Mouse (Mus musculus): ENCODE data around the gene Pknox2. TPM values are rescaled to one million over a fixed set of nuclear protein-coding genes. Genes with fewer than 3 reads are reported as not detected.

Pknox2 gene
- total RNA-seq, 1 experiment, result 1.8 TPM

GRCm38 (mm10) chr9:37001935-37002535 is 145.2 kb downstream of the Pknox2 start:
- DNase-seq (ENCODE audit: low read depth, low spot score), result no peak
- Histone ChIP-seq H3K4me1 (ENCODE audit: control insufficient read depth in 2 of 2, insufficient read depth in 2 of 2, low read length in 2 of 2, poor library complexity in 1 of 2) (peaks cover 0 to 9% of the 10 kb centered on the region in 2 experiments; a peak in 1 of 4 replicates), H3K27ac (ENCODE audit: insufficient read depth, low read depth, low read length, poor library complexity, severe bottlenecking) (no peak overlapping the region), H3K4me3 (ENCODE audit: insufficient read depth in 1 of 2, low read depth in 1 of 2, low read length in 2 of 2, poor library complexity in 1 of 2, severe bottlenecking in 1 of 2) (no peak overlapping the region), H3K9me3 (ENCODE audit: control insufficient read depth, insufficient read depth, low read depth, low read length) (no peaks in the 10 kb centered on the region), H3K36me3 (ENCODE audit: control insufficient read depth, insufficient read depth, low read length, poor library complexity, severe bottlenecking) (no peaks in the 10 kb centered on the region), H3K9ac (ENCODE audit: insufficient read depth, low read depth, low read length, poor library complexity, severe bottlenecking) (no peak overlapping the region)
- in situ Hi-C loops (cut with MboI; ENCODE audit: low sequenced_read_pairs in 2 of 2, unreplicated experiment in 2 of 2), result no loop called here
- TF ChIP-seq CHD2 (IDR thresholded peaks at IDR 0.05; ENCODE audit: low read depth, low read length) (no peak), HCFC1 (IDR thresholded peaks at IDR 0.05; ENCODE audit: borderline replicate concordance, insufficient read depth, low read length) (no peak), MAFK (IDR thresholded peaks at IDR 0.05; ENCODE audit: insufficient read depth, low read depth, low read length) (no peak), ZNF384 (IDR thresholded peaks at IDR 0.05; ENCODE audit: low read depth, low read length) (no peak), ZC3H11A (IDR thresholded peaks at IDR 0.05; ENCODE audit: borderline replicate concordance, low read depth, low read length) (no peak)

- TF ChIP-seq CHD2 (IDR thresholded peaks at IDR 0.05; ENCODE audit: low read depth, low read length) (no peak), ZC3H11A (IDR thresholded peaks at IDR 0.05; ENCODE audit: borderline replicate concordance, low read depth, low read length) (no peak), ZNF384 (IDR thresholded peaks at IDR 0.05; ENCODE audit: low read depth, low read length) (no peak), HCFC1 (IDR thresholded peaks at IDR 0.05; ENCODE audit: borderline replicate concordance, insufficient read depth, low read length) (no peak), MAFK (IDR thresholded peaks at IDR 0.05; ENCODE audit: insufficient read depth, low read depth, low read length) (no peak)
- in situ Hi-C loops (cut with MboI; ENCODE audit: low sequenced_read_pairs in 2 of 2, unreplicated experiment in 2 of 2), result no loop called here
- DNase-seq (ENCODE audit: low read depth, low spot score), result no peak
- no peak overlapping the region for H3K27ac ChIP-seq (ENCODE audit: insufficient read depth, low read depth, low read length, poor library complexity, severe bottlenecking)
- no peak overlapping the region for H3K9ac ChIP-seq (ENCODE audit: insufficient read depth, low read depth, low read length, poor library complexity, severe bottlenecking)
- H3K4me3 ChIP-seq (ENCODE audit: insufficient read depth in 1 of 2, low read depth in 1 of 2, low read length in 2 of 2, poor library complexity in 1 of 2, severe bottlenecking in 1 of 2), result no peak overlapping the region
- no peaks in the 10 kb centered on the region for H3K36me3 ChIP-seq (ENCODE audit: control insufficient read depth, insufficient read depth, low read length, poor library complexity, severe bottlenecking)
- H3K9me3 ChIP-seq (ENCODE audit: control insufficient read depth, insufficient read depth, low read depth, low read length), result no peaks in the 10 kb centered on the region
- peaks cover 0 to 3% of the 10 kb centered on the region in 2 experiments; a peak in 1 of 4 replicates for H3K4me1 ChIP-seq (ENCODE audit: control insufficient read depth in 2 of 2, insufficient read depth in 2 of 2, low read length in 2 of 2, poor library complexity in 1 of 2)
Observed at GRCm38 (mm10) chr9:36999393-36999792, 147.8 kb downstream of the Pknox2 start.

GRCm38 (mm10) chr9:36990626-36991368 is 156.4 kb downstream of the Pknox2 start:
- no peak for DNase-seq (ENCODE audit: low read depth, low spot score)
- Histone ChIP-seq H3K9me3 (ENCODE audit: control insufficient read depth, insufficient read depth, low read depth, low read length) (no peaks in the 10 kb centered on the region), H3K36me3 (ENCODE audit: control insufficient read depth, insufficient read depth, low read length, poor library complexity, severe bottlenecking) (no peaks in the 10 kb centered on the region), H3K9ac (ENCODE audit: insufficient read depth, low read depth, low read length, poor library complexity, severe bottlenecking) (no peak overlapping the region), H3K4me3 (ENCODE audit: insufficient read depth in 1 of 2, low read depth in 1 of 2, low read length in 2 of 2, poor library complexity in 1 of 2, severe bottlenecking in 1 of 2) (no peak overlapping the region), H3K27ac (ENCODE audit: insufficient read depth, low read depth, low read length, poor library complexity, severe bottlenecking) (no peak overlapping the region), H3K4me1 (ENCODE audit: control insufficient read depth in 2 of 2, insufficient read depth in 2 of 2, low read length in 2 of 2, poor library complexity in 1 of 2) (no peaks in the 10 kb centered on the region)
- TF ChIP-seq ZC3H11A (IDR thresholded peaks at IDR 0.05; ENCODE audit: borderline replicate concordance, low read depth, low read length), result no peak
- TF ChIP-seq CHD2 (IDR thresholded peaks at IDR 0.05; ENCODE audit: low read depth, low read length), result no peak
- TF ChIP-seq ZNF384 (IDR thresholded peaks at IDR 0.05; ENCODE audit: low read depth, low read length), result no peak
- no peak for TF ChIP-seq HCFC1 (IDR thresholded peaks at IDR 0.05; ENCODE audit: borderline replicate concordance, insufficient read depth, low read length)
- TF ChIP-seq MAFK (IDR thresholded peaks at IDR 0.05; ENCODE audit: insufficient read depth, low read depth, low read length), result no peak
- in situ Hi-C loops (cut with MboI; ENCODE audit: low sequenced_read_pairs in 2 of 2, unreplicated experiment in 2 of 2), result no loop called here

GRCm38 (mm10) chr9:36989991-36990390 is 157.2 kb downstream of the Pknox2 start:
- TF ChIP-seq MAFK (IDR thresholded peaks at IDR 0.05; ENCODE audit: insufficient read depth, low read depth, low read length) (no peak), ZNF384 (IDR thresholded peaks at IDR 0.05; ENCODE audit: low read depth, low read length) (no peak), CHD2 (IDR thresholded peaks at IDR 0.05; ENCODE audit: low read depth, low read length) (no peak), HCFC1 (IDR thresholded peaks at IDR 0.05; ENCODE audit: borderline replicate concordance, insufficient read depth, low read length) (no peak), ZC3H11A (IDR thresholded peaks at IDR 0.05; ENCODE audit: borderline replicate concordance, low read depth, low read length) (no peak)
- Histone ChIP-seq H3K9me3 (ENCODE audit: control insufficient read depth, insufficient read depth, low read depth, low read length) (no peaks in the 10 kb centered on the region), H3K9ac (ENCODE audit: insufficient read depth, low read depth, low read length, poor library complexity, severe bottlenecking) (no peak overlapping the region), H3K36me3 (ENCODE audit: control insufficient read depth, insufficient read depth, low read length, poor library complexity, severe bottlenecking) (no peaks in the 10 kb centered on the region), H3K4me3 (ENCODE audit: insufficient read depth in 1 of 2, low read depth in 1 of 2, low read length in 2 of 2, poor library complexity in 1 of 2, severe bottlenecking in 1 of 2) (no peak overlapping the region), H3K27ac (ENCODE audit: insufficient read depth, low read depth, low read length, poor library complexity, severe bottlenecking) (no peak overlapping the region), H3K4me1 (ENCODE audit: control insufficient read depth in 2 of 2, insufficient read depth in 2 of 2, low read length in 2 of 2, poor library complexity in 1 of 2) (no peaks in the 10 kb centered on the region)
- DNase-seq (ENCODE audit: low read depth, low spot score), result no peak
- in situ Hi-C loops (cut with MboI; ENCODE audit: low sequenced_read_pairs in 2 of 2, unreplicated experiment in 2 of 2), result no loop called here

Measured in ES-E14 (cell line).